Mouse (Mus musculus): ENCODE results near the gene Tasp1. TPM values are rescaled to one million over a fixed set of nuclear protein-coding genes. Genes with fewer than 3 reads are reported as not detected.
"Not testable (repeated sequence)": the region's sequence is repeated elsewhere in the genome, so short reads cannot be mapped to it uniquely, and the experiment has no call there.

Tasp1 gene
- polyA plus RNA-seq, 1 experiment from 2014 or later: 21.6 TPM

DNA sequence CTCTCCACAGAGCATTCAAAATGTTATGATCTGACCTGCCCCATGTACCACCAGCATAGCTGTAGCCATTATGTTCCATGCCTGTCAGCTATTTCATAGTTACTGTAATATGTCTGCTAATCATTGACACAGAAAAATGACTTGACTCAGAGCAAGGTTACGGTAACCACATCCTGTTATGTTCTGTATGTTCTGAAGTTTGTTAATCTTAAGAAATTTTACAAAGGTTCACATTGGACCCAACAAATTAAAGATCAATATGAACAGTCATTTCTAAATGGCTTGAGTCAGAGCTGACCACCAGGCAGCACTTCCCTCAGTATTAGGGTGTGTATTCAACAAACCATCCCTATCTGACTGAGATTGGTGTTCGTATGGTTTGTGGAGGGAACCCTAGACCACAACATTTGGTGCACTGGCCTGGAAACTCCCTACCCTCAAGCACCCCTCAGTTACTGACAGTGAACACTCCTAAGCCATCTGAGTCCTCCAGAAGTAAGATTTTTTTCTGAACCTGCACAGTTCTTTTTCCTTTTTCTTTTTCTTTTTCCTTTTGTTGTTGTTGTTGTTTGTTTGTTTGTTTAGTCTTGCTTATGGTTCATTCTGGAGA lies 24.0 kb downstream of the Tasp1 start:
- Histone ChIP-seq H3K9me3 (no peaks in the 10 kb centered on the region), H3K27ac (no peak overlapping the region), H3K36me3 (replicated peaks) (0 out of 2 replicates have a peak, but pooled peaks cover 10% of the 10 kb centered on the region), H3K27me3 (replicated peaks) (no peaks in the 10 kb centered on the region), H3K4me1 (no peaks in the 10 kb centered on the region), H3K4me2 (no peak overlapping the region), H3K9ac (no peak overlapping the region), H3K4me3 (no peak overlapping the region)
- WGBS: 89% methylated on average over 2 of the region's 2 CpGs
- no peak for ATAC-seq (replicated peaks)

DNA sequence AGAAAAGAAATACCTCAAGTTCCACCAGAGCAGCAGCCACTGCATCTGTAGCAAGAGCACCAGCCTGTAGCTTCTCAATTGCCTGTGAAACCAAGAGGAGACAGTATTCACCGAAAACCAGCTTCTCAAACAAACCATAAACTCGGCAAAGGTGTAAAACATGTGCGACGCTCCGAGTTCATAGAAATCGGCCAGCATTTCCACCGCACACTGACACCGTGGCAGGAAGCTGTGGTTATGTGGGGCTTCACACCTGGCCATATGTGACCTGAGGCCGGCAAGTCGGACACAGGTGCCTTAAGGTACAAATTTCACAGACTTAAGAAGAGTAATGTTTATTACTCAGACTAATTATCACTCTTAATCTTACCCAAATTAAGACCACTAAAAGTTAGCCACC lies 24.5 kb downstream of the Tasp1 start:
- WGBS: 97% methylated on average over 10 of the region's 10 CpGs
- Histone ChIP-seq H3K9ac (no peak overlapping the region), H3K4me2 (no peak overlapping the region), H3K4me3 (no peak overlapping the region), H3K9me3 (no peaks in the 10 kb centered on the region), H3K36me3 (replicated peaks) (0 out of 2 replicates have a peak, but pooled peaks cover 10% of the 10 kb centered on the region), H3K4me1 (no peaks in the 10 kb centered on the region), H3K27me3 (replicated peaks) (no peaks in the 10 kb centered on the region), H3K27ac (no peak overlapping the region)
- no peak for ATAC-seq (replicated peaks)

DNA sequence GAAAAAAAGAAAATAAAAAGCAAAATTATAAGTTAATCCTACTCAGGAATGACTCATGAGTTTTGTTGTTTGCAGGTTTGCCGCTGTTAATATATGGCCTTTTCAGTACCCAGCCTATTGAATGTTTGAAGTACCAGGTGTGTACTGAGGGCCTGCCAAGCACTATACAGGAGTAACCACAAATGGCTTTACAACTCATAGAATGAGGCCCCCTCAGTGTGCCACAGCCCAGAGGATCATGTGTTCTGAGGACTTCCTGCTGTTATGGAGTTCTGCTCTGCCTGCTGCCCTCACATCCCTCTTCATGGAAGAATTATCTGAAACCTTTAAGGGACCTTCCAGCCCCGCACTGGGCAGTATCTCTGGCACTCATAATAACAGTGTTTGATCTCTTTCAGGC lies 29.1 kb downstream of the Tasp1 start:
- H3K4me3 ChIP-seq: no peak overlapping the region
- H3K4me2 ChIP-seq: no peak overlapping the region
- no peak overlapping the region for H3K27ac ChIP-seq
- H3K4me1 ChIP-seq: no peaks in the 10 kb centered on the region
- no peaks in the 10 kb centered on the region for H3K27me3 ChIP-seq (replicated peaks)
- 0 out of 2 replicates have a peak, but pooled peaks cover 5% of the 10 kb centered on the region for H3K36me3 ChIP-seq (replicated peaks)
- WGBS: 94% methylated on average over 2 of the region's 2 CpGs
- H3K9me3 ChIP-seq: no peaks in the 10 kb centered on the region
- no peak overlapping the region for H3K9ac ChIP-seq
- ATAC-seq (replicated peaks): no peak

DNA sequence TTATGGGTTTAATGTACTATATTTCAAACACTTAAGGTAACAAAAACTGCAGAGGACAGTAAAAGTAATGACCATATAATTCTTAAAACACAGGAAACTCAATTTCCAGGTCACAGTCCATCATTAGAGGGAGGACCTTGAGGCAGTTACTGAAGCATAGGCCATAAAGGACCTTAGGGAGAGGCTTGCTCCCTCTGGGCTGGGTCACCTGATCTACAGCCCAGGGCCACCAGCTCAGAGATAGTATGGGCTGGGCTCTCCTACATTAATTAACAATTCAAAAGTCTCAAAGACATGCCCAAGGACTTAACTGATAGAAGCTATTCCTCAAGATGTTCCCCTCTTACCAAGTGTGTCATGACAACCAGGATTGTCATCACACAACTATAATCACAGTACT lies 29.8 kb downstream of the Tasp1 start:
- H3K36me3 ChIP-seq (replicated peaks): 0 out of 2 replicates have a peak, but pooled peaks cover 5% of the 10 kb centered on the region
- H3K27ac ChIP-seq: no peak overlapping the region
- no peaks in the 10 kb centered on the region for H3K4me1 ChIP-seq
- no peak overlapping the region for H3K4me2 ChIP-seq
- no peak for ATAC-seq (replicated peaks)
- H3K9me3 ChIP-seq: no peaks in the 10 kb centered on the region
- no peak overlapping the region for H3K4me3 ChIP-seq
- no peaks in the 10 kb centered on the region for H3K27me3 ChIP-seq (replicated peaks)
- no peak overlapping the region for H3K9ac ChIP-seq

DNA sequence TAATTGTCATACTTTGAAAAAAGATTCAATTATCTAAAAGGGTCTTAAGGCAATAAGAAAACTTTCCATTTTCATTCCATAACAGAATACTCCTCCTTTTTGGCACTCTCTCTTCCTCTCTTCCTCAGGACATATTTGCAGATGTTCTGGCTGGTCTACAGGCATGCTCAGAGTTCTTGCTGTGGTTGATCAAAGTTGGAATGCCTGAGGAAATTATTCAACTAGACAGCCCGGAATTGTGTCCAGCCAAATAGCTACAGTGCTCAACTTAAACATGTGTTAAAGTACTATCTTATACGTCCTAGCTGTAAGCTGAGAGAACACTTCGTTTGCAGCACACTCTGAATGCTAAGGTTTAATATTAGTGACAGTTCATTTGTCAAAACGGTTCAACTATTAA lies 41.7 kb downstream of the Tasp1 start:
- Histone ChIP-seq H3K4me3 (no peak overlapping the region), H3K4me2 (no peak overlapping the region), H3K27me3 (replicated peaks) (no peaks in the 10 kb centered on the region), H3K4me1 (no peaks in the 10 kb centered on the region), H3K36me3 (replicated peaks) (peaks cover 8% of the 10 kb centered on the region; the same call in 1 of the 2 replicates), H3K27ac (no peak overlapping the region), H3K9ac (no peak overlapping the region), H3K9me3 (no peaks in the 10 kb centered on the region)
- ATAC-seq (replicated peaks): no peak
- 89% methylated on average over 4 of the region's 4 CpGs for WGBS

DNA sequence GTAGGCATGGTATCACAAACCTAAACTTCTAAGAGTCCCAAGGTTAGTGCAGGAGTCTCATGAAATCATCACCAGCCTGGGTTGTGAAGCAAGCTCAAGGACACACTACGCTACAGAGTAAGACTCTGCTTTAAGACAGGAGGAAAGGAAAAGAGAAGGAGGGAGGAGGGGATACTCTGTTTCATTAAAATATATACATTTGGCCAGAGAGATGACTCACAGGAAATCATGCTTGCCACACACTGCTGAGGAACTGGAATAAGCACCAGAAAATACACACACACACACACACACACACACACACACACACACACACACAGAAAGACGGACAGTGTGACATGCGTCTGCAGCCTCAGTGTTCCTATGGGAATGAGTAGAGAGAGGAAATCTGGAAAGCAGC lies 59.2 kb downstream of the Tasp1 start:
- no peak overlapping the region for H3K4me2 ChIP-seq
- no peaks in the 10 kb centered on the region for H3K36me3 ChIP-seq (replicated peaks)
- H3K9me3 ChIP-seq: no peaks in the 10 kb centered on the region
- no peak overlapping the region for H3K27ac ChIP-seq
- 94% methylated on average over 3 of the region's 3 CpGs for WGBS
- no peak overlapping the region for H3K4me3 ChIP-seq
- no peak overlapping the region for H3K9ac ChIP-seq
- H3K27me3 ChIP-seq (replicated peaks): no peaks in the 10 kb centered on the region
- no peak for ATAC-seq (replicated peaks)
- no peaks in the 10 kb centered on the region for H3K4me1 ChIP-seq

DNA sequence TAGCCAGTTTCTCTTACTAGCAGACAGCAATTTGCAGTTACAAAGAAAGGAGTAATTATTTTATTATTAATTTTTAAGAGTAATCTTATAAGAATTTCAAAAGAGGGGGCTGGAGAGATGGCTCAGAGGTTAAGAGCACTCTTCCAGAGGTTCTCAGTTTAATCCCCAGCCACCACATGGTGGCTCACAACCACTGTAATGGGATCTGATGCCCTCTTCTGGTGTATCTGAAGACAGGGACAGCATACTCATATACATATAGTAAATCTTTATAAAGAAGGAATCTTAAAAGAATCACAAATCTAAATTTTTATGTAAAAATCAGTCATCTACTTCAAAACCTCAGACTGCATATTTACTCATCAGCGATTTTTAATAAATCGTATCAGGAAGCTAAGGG lies 68.4 kb downstream of the Tasp1 start:
- Histone ChIP-seq H3K4me1 (no peaks in the 10 kb centered on the region), H3K9ac (no peak overlapping the region), H3K27ac (no peak overlapping the region), H3K4me2 (no peak overlapping the region), H3K27me3 (replicated peaks) (no peaks in the 10 kb centered on the region), H3K4me3 (no peak overlapping the region), H3K36me3 (replicated peaks) (no peaks in the 10 kb centered on the region), H3K9me3 (no peaks in the 10 kb centered on the region)
- 93% methylated on average over 2 of the region's 2 CpGs for WGBS
- ATAC-seq (replicated peaks): no peak

DNA sequence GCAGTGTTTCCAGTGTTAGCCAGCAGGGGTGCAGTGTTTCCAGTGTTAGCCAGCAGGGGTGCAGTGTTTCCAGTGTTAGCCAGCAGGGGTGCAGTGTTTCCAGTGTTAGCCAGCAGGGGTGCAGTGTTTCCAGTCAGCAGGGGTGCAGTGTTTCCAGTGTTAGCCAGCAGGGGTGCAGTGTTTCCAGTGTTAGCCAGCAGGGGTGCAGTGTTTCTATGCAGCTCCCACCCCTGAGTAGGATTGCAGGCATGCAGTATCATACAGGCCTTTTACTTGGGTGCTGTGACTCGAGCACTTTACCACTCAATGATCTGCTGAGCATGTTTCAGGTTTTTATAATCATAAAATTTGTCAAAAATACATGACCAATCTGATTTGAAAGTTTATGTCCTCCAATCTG lies 76.7 kb downstream of the Tasp1 start:
- 95% methylated on average over 1 of the region's 1 CpGs for WGBS
- H3K27ac ChIP-seq; H3K4me2 ChIP-seq; H3K36me3 ChIP-seq (replicated peaks); H3K4me1 ChIP-seq; H3K27me3 ChIP-seq (replicated peaks); H3K9ac ChIP-seq; ATAC-seq (replicated peaks); H3K4me3 ChIP-seq; H3K9me3 ChIP-seq: not testable (repeated sequence)

DNA sequence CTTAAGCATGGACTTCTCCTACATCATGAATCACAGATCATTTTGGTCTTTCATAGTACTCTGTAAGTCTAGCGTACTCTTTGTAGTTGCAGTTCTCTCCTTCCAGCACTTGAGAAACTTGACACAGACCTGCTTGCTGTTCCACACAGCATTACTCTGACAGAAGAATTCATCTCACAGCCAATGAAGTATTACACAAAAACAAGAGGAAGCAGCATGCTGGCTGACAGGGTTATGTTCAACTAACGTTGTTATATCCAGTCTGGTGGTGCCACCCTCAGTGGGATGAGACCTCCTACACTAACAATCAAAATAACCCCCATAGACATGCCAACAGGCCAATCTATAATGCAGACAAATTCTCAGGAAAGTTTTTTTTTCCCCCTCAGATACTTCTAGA lies 99.2 kb downstream of the Tasp1 start:
- no peak for ATAC-seq (replicated peaks)
- H3K9me3 ChIP-seq: no peaks in the 10 kb centered on the region
- no peak overlapping the region for H3K4me3 ChIP-seq
- H3K36me3 ChIP-seq (replicated peaks): no peaks in the 10 kb centered on the region
- H3K27me3 ChIP-seq (replicated peaks): no peaks in the 10 kb centered on the region
- H3K4me1 ChIP-seq: no peaks in the 10 kb centered on the region
- H3K4me2 ChIP-seq: no peak overlapping the region
- no peak overlapping the region for H3K27ac ChIP-seq
- 82% methylated on average over 2 of the region's 2 CpGs for WGBS
- no peak overlapping the region for H3K9ac ChIP-seq

DNA sequence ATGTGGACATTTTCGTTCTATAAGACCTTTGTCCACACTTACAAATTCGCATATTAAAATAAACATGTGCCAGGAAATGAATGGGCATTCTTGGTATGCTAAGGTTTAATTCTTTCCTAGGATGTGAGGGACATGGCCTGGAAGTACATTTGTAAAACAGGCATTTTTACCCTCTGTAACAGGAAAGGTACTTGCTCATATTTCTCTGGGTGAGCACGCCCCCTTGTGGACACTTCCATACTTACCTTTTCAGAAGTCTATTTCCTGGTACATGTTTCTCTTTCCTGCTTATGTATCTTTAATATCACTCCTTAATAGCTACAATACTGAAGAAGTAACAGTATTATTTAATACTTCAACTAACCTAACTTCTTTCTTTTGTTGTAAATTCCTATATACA lies 100.3 kb downstream of the Tasp1 start:
- H3K9ac ChIP-seq: no peak overlapping the region
- no peak overlapping the region for H3K4me3 ChIP-seq
- H3K36me3 ChIP-seq (replicated peaks): no peaks in the 10 kb centered on the region
- H3K9me3 ChIP-seq: no peaks in the 10 kb centered on the region
- no peak overlapping the region for H3K27ac ChIP-seq
- no peak for ATAC-seq (replicated peaks)
- H3K4me2 ChIP-seq: no peak overlapping the region
- H3K27me3 ChIP-seq (replicated peaks): no peaks in the 10 kb centered on the region
- 57% methylated on average over 3 of the region's 3 CpGs for WGBS
- no peaks in the 10 kb centered on the region for H3K4me1 ChIP-seq

DNA sequence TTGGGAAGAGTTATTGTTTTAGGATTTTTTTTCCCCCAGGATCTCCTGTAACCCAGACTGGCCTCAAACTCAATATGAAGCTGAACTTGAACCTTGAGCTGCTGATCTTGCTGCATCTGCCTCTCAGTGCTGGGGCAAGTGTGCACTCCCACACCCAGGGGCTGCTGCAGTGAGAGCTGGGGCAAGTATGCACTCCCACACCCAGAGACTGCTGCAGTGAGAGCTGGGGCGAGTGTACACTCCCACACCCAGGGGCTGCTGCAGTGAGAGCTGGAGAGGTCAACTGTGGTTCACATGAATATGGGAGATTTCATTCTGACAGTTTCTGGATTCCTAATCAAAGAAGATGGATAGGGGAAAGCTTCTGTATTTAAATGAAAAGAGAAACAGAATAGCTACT lies 117.8 kb downstream of the Tasp1 start:
- ATAC-seq (replicated peaks): no peak
- 67% methylated on average over 1 of the region's 1 CpGs for WGBS
- H3K36me3 ChIP-seq (replicated peaks): no peaks in the 10 kb centered on the region
- no peaks in the 10 kb centered on the region for H3K9me3 ChIP-seq
- H3K4me1 ChIP-seq: no peaks in the 10 kb centered on the region
- H3K4me2 ChIP-seq: no peak overlapping the region
- H3K27me3 ChIP-seq (replicated peaks): no peaks in the 10 kb centered on the region
- no peak overlapping the region for H3K27ac ChIP-seq
- no peak overlapping the region for H3K4me3 ChIP-seq
- no peak overlapping the region for H3K9ac ChIP-seq

DNA sequence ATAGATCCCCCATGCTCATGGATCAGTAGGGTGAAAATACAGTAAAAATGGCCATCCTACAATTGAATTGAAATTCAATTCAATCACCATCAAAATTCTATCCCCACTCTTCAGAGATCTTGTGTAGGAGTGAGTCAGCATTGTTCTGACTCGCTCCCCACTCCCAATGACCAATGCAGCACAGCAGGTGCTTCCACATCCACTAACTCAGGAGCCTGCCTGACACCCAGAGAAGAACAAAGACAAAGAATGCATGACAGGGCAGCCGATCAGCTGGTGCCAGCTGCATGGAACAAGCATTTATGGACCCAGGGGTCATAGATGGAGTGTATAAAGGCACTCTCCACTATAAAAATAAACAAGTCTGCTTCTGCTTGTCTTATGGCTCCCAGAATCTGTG lies 129.0 kb downstream of the Tasp1 start:
- ATAC-seq (replicated peaks): no peak
- Histone ChIP-seq H3K27ac (no peak overlapping the region), H3K4me2 (no peak overlapping the region), H3K27me3 (replicated peaks) (no peaks in the 10 kb centered on the region), H3K4me1 (no peaks in the 10 kb centered on the region), H3K9me3 (no peaks in the 10 kb centered on the region), H3K9ac (no peak overlapping the region), H3K4me3 (no peak overlapping the region), H3K36me3 (replicated peaks) (no peaks in the 10 kb centered on the region)
- WGBS: 50% methylated on average over 2 of the region's 2 CpGs

DNA sequence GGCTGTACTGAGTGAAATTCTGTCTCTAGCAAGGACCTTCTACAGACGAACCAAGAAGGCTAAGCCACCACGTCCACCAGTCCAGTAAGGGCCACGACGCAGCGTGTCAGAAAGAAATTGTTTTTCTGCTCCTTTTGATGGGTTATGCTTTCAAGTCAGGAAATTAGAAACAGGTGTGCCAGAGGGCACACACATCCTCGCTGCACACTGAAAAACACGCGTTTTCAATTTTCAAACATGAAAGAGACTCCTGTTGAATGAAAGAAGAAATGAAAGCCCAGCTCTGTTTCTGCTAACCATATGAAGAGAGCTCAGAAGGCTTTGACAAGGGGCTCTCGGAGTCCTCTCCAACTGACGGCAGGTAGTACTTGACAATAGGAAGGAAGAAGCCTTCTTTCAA lies 132.0 kb downstream of the Tasp1 start:
- no peaks in the 10 kb centered on the region for H3K36me3 ChIP-seq (replicated peaks)
- WGBS: 84% methylated on average over 10 of the region's 10 CpGs

More for the DNA sequence above, 132.0 kb downstream of the Tasp1 start:
- Histone ChIP-seq H3K9me3 (no peaks in the 10 kb centered on the region), H3K9ac (no peak overlapping the region), H3K27me3 (replicated peaks) (no peaks in the 10 kb centered on the region), H3K27ac (no peak overlapping the region), H3K4me3 (no peak overlapping the region), H3K4me2 (no peak overlapping the region), H3K4me1 (no peaks in the 10 kb centered on the region)
- peak; percentile 65; the same call in 1 of the 2 replicates for ATAC-seq (replicated peaks)
